Mouse (Mus musculus) forebrain, embryonic 14.5 days (tissue): ENCODE results near the gene Gas6. TPM values are rescaled to one million over a fixed set of nuclear protein-coding genes. Genes with fewer than 3 reads are reported as not detected.
A peak's percentile ranks its signal among the peaks of the same experiment; 100 is the strongest.

ENCODE experiments used
- ATAC-seq: fragments of 200-750 bp; cut with Nextera tagmentation; 2 replicates; pipeline ENCODE4 v1.8.0; 2017; ENCODE audit warnings: mild to moderate bottlenecking, moderate library complexity
- DNase-seq: peaks from one replicate; pipeline ENCODE4 v3.0.0-alpha.2; 2015; ENCODE audit warnings: low spot score
- H3K27ac ChIP-seq: fragments of 300-500 bp; sonication (generic); 2 replicates; pipeline ENCODE4 v1.5.1; 2014; ENCODE audit warnings: low read depth, mild to moderate bottlenecking, control low read depth, low read length, moderate library complexity
- H3K27me3 ChIP-seq: fragments of 300-500 bp; sonication (generic); replicated peaks from 2 replicates; pipeline ENCODE4 v1.6.1; 2014; ENCODE audit warnings: low read length, control low read depth, mixed read lengths; ENCODE audit not compliant: control insufficient read depth, insufficient read depth
- H3K36me3 ChIP-seq: fragments of 300-500 bp; sonication (generic); 2 replicates; pipeline ENCODE4 v1.6.1; 2014; ENCODE audit warnings: low read length, control low read depth; ENCODE audit not compliant: control insufficient read depth, insufficient read depth
- H3K4me1 ChIP-seq: fragments of 300-500 bp; sonication (generic); 2 replicates; pipeline ENCODE4 v1.6.1; 2014; ENCODE audit warnings: antibody characterized with exemption, low read length, control low read depth; ENCODE audit not compliant: control insufficient read depth, insufficient read depth
- H3K4me2 ChIP-seq: fragments of 300-500 bp; sonication (generic); 2 replicates; pipeline ENCODE4 v1.6.1; 2014; ENCODE audit warnings: mild to moderate bottlenecking, control low read depth, low read length
- H3K4me3 ChIP-seq: fragments of 300-500 bp; sonication (generic); 2 replicates; pipeline ENCODE4 v1.5.1; 2014; ENCODE audit warnings: low read depth, low read length, control low read depth
- H3K9ac ChIP-seq: fragments of 300-500 bp; sonication (generic); 2 replicates; pipeline ENCODE4 v1.6.1; 2014; ENCODE audit warnings: mild to moderate bottlenecking, low read length, control low read depth, moderate library complexity
- H3K9me3 ChIP-seq: fragments of 300-500 bp; sonication (generic); replicated peaks from 2 replicates; pipeline ENCODE4 v1.6.1; 2016; ENCODE audit warnings: low read length, control low read depth, mixed read lengths; ENCODE audit not compliant: control insufficient read depth
- WGBS: fragments of 180-500 bp; shearing (Covaris S2); extraction: QIAGEN DNeasy Blood & Tissue Kit; methylation state at CpG from one replicate; pipeline ENCODE4 v1.1.7; 2014; 5-methylcytosine and 5-hydroxymethylcytosine counted together
- polyA plus RNA-seq: library from polyadenylated mRNA; unstranded; fragments of >200 nt; fragmentation: Nextera tagmentation; extraction: Ambion mirVana; gene quantifications from 2 replicates; pipeline ENCODE4 v1.2.1, GENCODE M21; 2014

The Gas6 gene
- polyA plus RNA-seq, 1 experiment from 2014 or later = 9.7 TPM

DNA sequence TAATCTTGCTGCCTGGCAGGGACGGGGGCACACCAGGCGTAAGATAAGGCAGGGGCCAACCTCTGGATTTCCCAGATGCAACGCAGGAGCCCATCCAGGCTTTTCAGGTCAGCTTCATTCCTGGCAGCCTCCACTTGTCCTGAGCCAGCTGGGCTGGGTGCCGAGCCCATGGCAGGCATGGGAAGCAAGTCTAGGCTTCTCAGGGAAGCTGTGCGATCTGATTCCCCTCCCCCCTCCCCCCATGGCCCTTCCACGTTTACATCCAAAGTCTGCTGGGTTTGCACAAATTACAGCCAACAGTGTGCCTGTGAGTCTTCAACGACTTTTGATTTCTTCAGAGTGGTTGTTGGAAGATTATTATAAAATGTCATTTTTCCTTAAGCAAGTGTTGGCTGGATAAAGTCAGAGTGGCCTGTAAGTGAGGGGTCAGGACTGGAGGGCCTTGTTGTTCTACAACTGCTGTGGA is 13.2 kb downstream of the Gas6 start:
- Histone ChIP-seq H3K36me3 (no peaks in the 10 kb centered on the region), H3K27ac (no peak overlapping the region), H3K9me3 (no peaks in the 10 kb centered on the region), H3K4me1 (no peaks in the 10 kb centered on the region), H3K4me2 (no peak overlapping the region), H3K9ac (no peak overlapping the region), H3K27me3 (no peaks in the 10 kb centered on the region), H3K4me3 (no peak overlapping the region)
- WGBS = 83% methylated on average over 7 of the region's 7 CpGs
- ATAC-seq (no peak), DNase-seq (no peak)

- no peaks in the 10 kb centered on the region for H3K9me3 ChIP-seq
- no peaks in the 10 kb centered on the region for H3K4me1 ChIP-seq
- ATAC-seq (no peak), DNase-seq (no peak)
- H3K4me2 ChIP-seq = no peak overlapping the region
- no peaks in the 10 kb centered on the region for H3K27me3 ChIP-seq
- no peak overlapping the region for H3K4me3 ChIP-seq
- H3K27ac ChIP-seq = no peak overlapping the region
- H3K36me3 ChIP-seq = no peaks in the 10 kb centered on the region
- no peak overlapping the region for H3K9ac ChIP-seq
- 57% methylated on average over 9 of the region's 9 CpGs for WGBS
Observed at GRCm38 (mm10) chr8:13475892-13476291, 18.4 kb downstream of the Gas6 start.

DNA sequence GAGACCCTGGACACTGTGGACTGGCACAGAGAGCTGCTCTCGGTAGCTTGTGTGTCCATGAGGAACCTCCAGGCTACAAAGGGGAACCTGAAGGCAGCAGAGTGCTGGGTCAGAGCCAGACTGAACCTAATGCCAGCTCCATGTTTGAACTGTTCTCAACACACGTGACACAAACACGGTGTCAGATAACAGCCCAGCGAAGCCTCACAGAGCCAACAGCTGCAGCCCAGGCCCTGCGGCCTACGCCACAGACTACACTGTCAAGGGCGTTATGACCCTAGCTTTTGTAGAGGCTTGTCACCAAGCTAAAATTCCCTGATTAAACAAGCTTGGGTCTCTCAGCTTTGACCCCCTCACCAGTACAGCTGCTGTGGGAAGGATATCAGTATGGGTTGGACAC is 22.0 kb downstream of the Gas6 start:
- no peaks in the 10 kb centered on the region for H3K4me1 ChIP-seq
- no peak overlapping the region for H3K4me2 ChIP-seq
- WGBS = 85% methylated on average over 7 of the region's 7 CpGs
- H3K4me3 ChIP-seq = no peak overlapping the region
- H3K9me3 ChIP-seq = no peaks in the 10 kb centered on the region
- ATAC-seq = no peak
- H3K27me3 ChIP-seq = no peaks in the 10 kb centered on the region
- H3K36me3 ChIP-seq = no peaks in the 10 kb centered on the region
- no peak overlapping the region for H3K27ac ChIP-seq
- no peak overlapping the region for H3K9ac ChIP-seq
- DNase-seq = no peak

DNA sequence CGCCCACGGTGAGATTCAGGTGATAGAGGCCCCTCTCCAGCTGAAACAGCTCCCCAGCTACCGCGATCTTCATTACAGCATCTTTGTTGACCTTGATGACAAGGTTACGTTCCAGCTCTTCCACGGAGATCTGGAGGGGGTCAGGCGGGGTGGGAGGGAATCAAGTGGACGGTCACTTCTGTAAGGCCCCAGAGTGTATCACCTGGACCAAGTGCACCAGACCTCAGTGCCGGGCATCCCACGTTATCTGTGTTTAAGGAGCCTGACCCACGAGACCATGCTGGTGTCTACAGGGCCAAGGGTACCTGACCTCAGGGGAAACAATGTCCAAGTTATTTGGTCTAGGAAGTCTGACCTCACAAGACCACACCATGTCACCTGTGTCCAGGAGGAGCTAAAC is 22.8 kb downstream of the Gas6 start:
- 91% methylated on average over 11 of the region's 11 CpGs for WGBS
- no peak overlapping the region for H3K9ac ChIP-seq
- H3K9me3 ChIP-seq = no peaks in the 10 kb centered on the region
- no peaks in the 10 kb centered on the region for H3K27me3 ChIP-seq
- no peaks in the 10 kb centered on the region for H3K4me1 ChIP-seq
- H3K4me3 ChIP-seq = no peak overlapping the region
- no peak overlapping the region for H3K4me2 ChIP-seq
- DNase-seq (no peak), ATAC-seq (no peak)
- no peaks in the 10 kb centered on the region for H3K36me3 ChIP-seq
- H3K27ac ChIP-seq = no peak overlapping the region

GRCm38 (mm10) chr8:13468737-13469136 is 25.6 kb downstream of the Gas6 start:
- DNase-seq (no peak), ATAC-seq (no peak)
- no peaks in the 10 kb centered on the region for H3K27me3 ChIP-seq
- H3K27ac ChIP-seq = no peak overlapping the region
- H3K4me2 ChIP-seq = no peak overlapping the region
- no peak overlapping the region for H3K9ac ChIP-seq
- H3K36me3 ChIP-seq = no peaks in the 10 kb centered on the region
- H3K9me3 ChIP-seq = no peaks in the 10 kb centered on the region
- no peak overlapping the region for H3K4me3 ChIP-seq
- H3K4me1 ChIP-seq = no peaks in the 10 kb centered on the region
- WGBS = 90% methylated on average over 9 of the region's 9 CpGs

DNA sequence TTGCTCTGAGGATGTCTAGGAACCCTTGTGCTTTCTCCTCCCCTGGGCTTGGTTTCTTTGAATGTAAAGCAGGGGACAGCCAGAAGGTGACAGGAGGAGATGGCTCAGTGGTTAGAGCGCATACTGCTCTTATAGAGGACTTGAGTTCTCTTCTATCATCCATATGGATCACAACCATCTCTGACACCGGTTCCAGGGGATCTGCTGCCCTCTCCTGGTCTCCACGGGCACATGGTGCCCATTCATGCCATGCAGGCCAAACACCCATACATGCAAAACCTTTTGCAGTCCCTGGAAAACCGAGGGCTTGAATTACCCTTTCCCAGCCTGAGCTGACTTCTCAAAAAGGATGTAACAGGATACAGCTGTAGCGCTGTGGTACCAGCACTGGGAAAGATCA is 27.3 kb downstream of the Gas6 start:
- H3K36me3 ChIP-seq = no peaks in the 10 kb centered on the region
- H3K27me3 ChIP-seq = no peaks in the 10 kb centered on the region
- no peaks in the 10 kb centered on the region for H3K9me3 ChIP-seq
- H3K27ac ChIP-seq = no peak overlapping the region
- H3K4me1 ChIP-seq = no peaks in the 10 kb centered on the region
- ATAC-seq (no peak), DNase-seq (peak; percentile 15)
- H3K4me3 ChIP-seq = no peak overlapping the region
- no peak overlapping the region for H3K9ac ChIP-seq
- no peak overlapping the region for H3K4me2 ChIP-seq
- 65% methylated on average over 5 of the region's 5 CpGs for WGBS

- Histone ChIP-seq H3K4me3 (no peak overlapping the region), H3K9ac (no peak overlapping the region), H3K4me2 (no peak overlapping the region), H3K4me1 (no peaks in the 10 kb centered on the region), H3K27ac (no peak overlapping the region), H3K27me3 (no peaks in the 10 kb centered on the region), H3K9me3 (no peaks in the 10 kb centered on the region), H3K36me3 (no peaks in the 10 kb centered on the region)
- no peak for DNase-seq
- no peak for ATAC-seq
- WGBS = 63% methylated on average over 7 of the region's 7 CpGs
Observed at GRCm38 (mm10) chr8:13465324-13465723, 29.0 kb downstream of the Gas6 start.

GRCm38 (mm10) chr8:13462392-13462791 is 31.9 kb downstream of the Gas6 start:
- no peaks in the 10 kb centered on the region for H3K9me3 ChIP-seq
- no peak overlapping the region for H3K27ac ChIP-seq
- no peak overlapping the region for H3K9ac ChIP-seq
- no peaks in the 10 kb centered on the region for H3K36me3 ChIP-seq
- ATAC-seq (no peak), DNase-seq (no peak)
- WGBS = 78% methylated on average over 10 of the region's 10 CpGs
- H3K4me2 ChIP-seq = no peak overlapping the region
- H3K4me1 ChIP-seq = no peaks in the 10 kb centered on the region
- H3K27me3 ChIP-seq = no peaks in the 10 kb centered on the region
- no peak overlapping the region for H3K4me3 ChIP-seq

- Histone ChIP-seq H3K27ac (no peak overlapping the region), H3K4me3 (no peak overlapping the region), H3K9ac (no peak overlapping the region), H3K27me3 (no peaks in the 10 kb centered on the region), H3K4me2 (no peak overlapping the region), H3K9me3 (no peaks in the 10 kb centered on the region), H3K4me1 (no peaks in the 10 kb centered on the region), H3K36me3 (no peaks in the 10 kb centered on the region)
- ATAC-seq = peak; percentile 46; the same call in 1 of the 2 replicates
- peak; percentile 54 for DNase-seq
- 41% methylated on average over 4 of the region's 4 CpGs for WGBS
Observed at GRCm38 (mm10) chr8:13461843-13462242, 32.4 kb downstream of the Gas6 start.
